Mouse (Mus musculus) small intestine, adult 2 months (tissue): ENCODE measurements around the gene Rec114. TPM values are rescaled to one million over a fixed set of nuclear protein-coding genes. Genes with fewer than 3 reads are reported as not detected.

ENCODE experiments used
- H3K27ac ChIP-seq: fragments of 200-500 bp; 2 replicates; pipeline ENCODE4 v1.5.1; 2012; ENCODE audit warnings: low read depth, low read length, control low read depth, inconsistent platforms; ENCODE audit not compliant: insufficient read depth
- H3K27me3 ChIP-seq: fragments of 200-500 bp; 2 replicates; pipeline ENCODE4 v1.6.1; 2012; ENCODE audit warnings: mild to moderate bottlenecking, moderate library complexity, low read length, inconsistent platforms; ENCODE audit not compliant: control insufficient read depth, insufficient read depth
- H3K36me3 ChIP-seq: fragments of 200-500 bp; 2 replicates; pipeline ENCODE4 v1.6.1; 2012; ENCODE audit warnings: mild to moderate bottlenecking, low read length, control low read depth, inconsistent platforms; ENCODE audit not compliant: control insufficient read depth, insufficient read depth
- H3K4me1 ChIP-seq: fragments of 200-500 bp; 2 replicates; pipeline ENCODE4 v1.6.1; 2012; ENCODE audit warnings: low read length, inconsistent platforms, mixed read lengths; ENCODE audit not compliant: control insufficient read depth, insufficient read depth, insufficient read length
- H3K4me3 ChIP-seq: fragments of 200-500 bp; 2 replicates; pipeline ENCODE4 v1.5.1; 2012; ENCODE audit warnings: low read depth, mild to moderate bottlenecking, control low read depth, inconsistent platforms, low read length, moderate library complexity
- CTCF ChIP-seq: fragments of 200-500 bp; IDR thresholded peaks from 2 replicates; pipeline ENCODE4 v1.5.1; 2012; ENCODE audit warnings: low read depth, mild to moderate bottlenecking, control low read depth, inconsistent platforms, low read length, moderate library complexity, mixed read lengths; ENCODE audit not compliant: insufficient replicate concordance, insufficient read length; ENCODE audit errors: extremely low read depth
- POLR2A ChIP-seq: fragments of 200-500 bp; IDR thresholded peaks from 2 replicates; pipeline ENCODE4 v1.6.1; 2012; ENCODE audit warnings: low read depth, mild to moderate bottlenecking, control low read depth, inconsistent platforms, low read length, moderate library complexity
- WGBS: fragments of 180-500 bp; shearing (Covaris S2); methylation state at CpG from one replicate; pipeline ENCODE4 v1.1.7; 2018; 5-methylcytosine and 5-hydroxymethylcytosine counted together
- polyA plus RNA-seq: library from polyadenylated mRNA; depleted of rRNA; stranded (reverse); fragments of >200 nt; gene quantifications from 2 replicates; pipeline ENCODE4 v1.2.3, GENCODE M21; 2012

Rec114 gene
- polyA plus RNA-seq, 1 experiment, result not detected

GRCm38 (mm10) chr9:58681411-58681810, 62.4 kb downstream of the Rec114 start:
- Histone ChIP-seq H3K4me3 (no peak overlapping the region), H3K4me1 (no peaks in the 10 kb centered on the region), H3K27ac (no peak overlapping the region), H3K36me3 (no peaks in the 10 kb centered on the region), H3K27me3 (no peaks in the 10 kb centered on the region)
- 48% methylated on average over 2 of the region's 2 CpGs for WGBS
- TF ChIP-seq CTCF (no peak), POLR2A (no peak)

DNA sequence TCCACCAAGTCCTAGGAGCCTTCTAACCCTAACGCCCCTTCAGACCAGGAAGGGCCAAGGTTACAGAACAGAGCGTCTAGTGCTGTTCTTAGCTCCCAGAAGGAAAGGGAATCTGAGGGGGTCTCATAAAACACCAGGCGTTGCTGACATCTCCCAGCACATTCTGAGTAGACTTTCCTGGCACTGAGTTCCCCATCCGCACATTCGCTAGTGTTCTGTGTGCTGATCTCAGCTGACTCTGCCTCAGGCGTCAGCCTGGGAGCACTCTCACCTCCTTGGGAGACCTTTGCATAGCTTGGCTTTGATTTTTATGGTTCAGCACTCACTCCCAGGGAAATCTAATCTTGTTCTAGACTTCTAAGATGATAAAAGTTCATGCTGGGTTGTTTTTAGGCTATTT, 68.4 kb downstream of the Rec114 start:
- Histone ChIP-seq H3K27ac (no peak overlapping the region), H3K4me3 (no peak overlapping the region), H3K36me3 (no peaks in the 10 kb centered on the region), H3K4me1 (no peaks in the 10 kb centered on the region), H3K27me3 (no peaks in the 10 kb centered on the region)
- 50% methylated on average over 6 of the region's 6 CpGs for WGBS
- TF ChIP-seq POLR2A (no peak), CTCF (no peak)

GRCm38 (mm10) chr9:58674736-58675135, 69.0 kb downstream of the Rec114 start:
- Histone ChIP-seq H3K4me3 (no peak overlapping the region), H3K36me3 (no peaks in the 10 kb centered on the region), H3K27me3 (no peaks in the 10 kb centered on the region), H3K27ac (no peak overlapping the region), H3K4me1 (no peaks in the 10 kb centered on the region)
- TF ChIP-seq CTCF, result no peak
- TF ChIP-seq POLR2A, result no peak
- 79% methylated on average over 11 of the region's 11 CpGs for WGBS

DNA sequence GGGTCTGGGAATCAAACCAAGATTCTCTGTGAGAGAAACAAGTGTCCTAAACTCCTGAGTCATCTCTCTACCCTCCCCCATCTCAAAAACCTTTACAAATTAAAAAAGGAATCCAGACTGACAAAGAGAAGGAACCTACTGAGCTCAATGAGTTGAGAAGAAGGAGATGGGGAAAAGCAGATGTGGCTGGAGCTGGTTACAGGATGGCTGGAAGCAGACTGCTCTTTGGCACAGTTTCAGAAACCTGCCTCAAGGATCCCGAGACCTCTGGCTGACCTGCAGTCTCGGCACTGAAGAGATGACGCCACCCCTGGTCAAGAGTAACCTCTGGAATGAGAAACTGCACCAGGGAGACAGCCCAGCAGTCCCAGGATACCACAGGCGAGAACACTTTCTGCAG, 71.3 kb downstream of the Rec114 start:
- 41% methylated on average over 4 of the region's 4 CpGs for WGBS
- no peak for TF ChIP-seq POLR2A
- TF ChIP-seq CTCF, result no peak
- H3K27ac ChIP-seq, result no peak overlapping the region

DNA sequence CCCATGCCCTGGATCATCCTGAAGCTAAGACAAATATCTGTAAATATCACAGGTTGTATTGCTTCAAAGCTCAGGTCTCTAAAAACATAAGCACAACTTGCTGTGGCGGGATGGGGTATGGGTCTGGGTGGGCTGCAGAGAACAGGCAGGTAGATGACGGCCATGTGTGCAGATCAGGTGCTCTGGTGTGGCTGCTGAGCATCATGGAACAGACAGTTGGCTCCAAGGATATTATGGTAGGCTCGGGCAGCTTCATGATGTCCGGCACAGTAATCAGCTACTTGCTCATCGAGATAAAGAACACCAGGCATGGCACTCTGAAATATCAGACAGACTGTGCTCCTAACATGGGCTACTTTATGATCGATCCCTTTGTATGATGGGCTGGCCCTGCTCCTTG, 73.9 kb downstream of the Rec114 start:
- no peak overlapping the region for H3K4me3 ChIP-seq
- no peaks in the 10 kb centered on the region for H3K4me1 ChIP-seq
- no peak overlapping the region for H3K27ac ChIP-seq
- H3K36me3 ChIP-seq, result peaks cover 5% of the 10 kb centered on the region
- TF ChIP-seq CTCF (no peak), POLR2A (no peak)
- H3K27me3 ChIP-seq, result no peaks in the 10 kb centered on the region
- 84% methylated on average over 6 of the region's 6 CpGs for WGBS

More for the DNA sequence above, 71.3 kb downstream of the Rec114 start:
- H3K4me1 ChIP-seq, result no peaks in the 10 kb centered on the region
- H3K36me3 ChIP-seq, result no peaks in the 10 kb centered on the region
- H3K27me3 ChIP-seq, result no peaks in the 10 kb centered on the region
- no peak overlapping the region for H3K4me3 ChIP-seq

DNA sequence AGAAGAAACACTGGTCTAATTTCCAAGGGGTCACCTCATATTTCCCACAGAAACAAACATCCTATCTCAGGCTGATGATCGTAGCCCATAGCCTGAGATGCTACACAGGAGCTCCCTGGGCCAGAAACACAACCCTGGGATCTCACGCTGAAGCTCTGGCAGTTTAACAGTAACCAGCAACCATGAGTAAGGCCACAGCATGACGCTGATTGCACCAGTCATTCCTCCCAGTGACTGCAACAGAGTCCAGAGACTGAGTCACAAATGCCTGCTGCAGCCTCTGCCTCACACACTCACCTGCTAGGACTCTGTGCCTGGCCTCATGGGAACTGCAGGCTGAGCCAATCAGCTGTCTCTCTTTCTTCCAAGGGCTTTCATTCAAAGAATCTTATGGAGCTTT, 74.7 kb downstream of the Rec114 start:
- Histone ChIP-seq H3K27ac (no peak overlapping the region), H3K4me1 (no peaks in the 10 kb centered on the region), H3K4me3 (no peak overlapping the region), H3K36me3 (peaks cover 8% of the 10 kb centered on the region), H3K27me3 (no peaks in the 10 kb centered on the region)
- no peak for TF ChIP-seq POLR2A
- no peak for TF ChIP-seq CTCF
- 63% methylated on average over 3 of the region's 3 CpGs for WGBS

- Histone ChIP-seq H3K4me3 (no peak overlapping the region), H3K27ac (no peak overlapping the region), H3K36me3 (peaks cover 8% of the 10 kb centered on the region), H3K4me1 (no peaks in the 10 kb centered on the region), H3K27me3 (no peaks in the 10 kb centered on the region)
- 87% methylated on average over 3 of the region's 3 CpGs for WGBS
- TF ChIP-seq POLR2A (no peak), CTCF (no peak)
Measured at GRCm38 (mm10) chr9:58668171-58668570, 75.6 kb downstream of the Rec114 start.

DNA sequence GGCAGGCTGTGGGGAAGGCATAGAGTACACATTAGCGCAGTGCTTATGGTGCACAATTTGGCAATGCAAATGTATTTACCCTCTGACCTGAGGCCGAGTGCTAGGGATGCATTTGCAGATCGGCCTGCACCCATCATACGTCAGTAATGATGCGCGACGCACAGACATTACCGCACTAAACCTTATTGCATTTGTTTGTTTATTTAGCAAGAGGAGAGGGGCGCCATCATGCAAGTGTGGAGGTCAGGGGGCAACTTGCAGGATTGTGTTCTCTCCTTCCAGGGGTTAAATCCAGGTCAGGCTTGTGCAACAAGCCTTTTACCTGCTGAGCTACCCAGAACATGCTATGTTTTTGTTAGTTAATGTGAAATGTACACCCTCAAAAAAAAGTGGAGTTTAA, 76.5 kb downstream of the Rec114 start:
- TF ChIP-seq POLR2A (no peak), CTCF (no peak)
- peaks cover 9% of the 10 kb centered on the region for H3K36me3 ChIP-seq
- no peaks in the 10 kb centered on the region for H3K4me1 ChIP-seq
- WGBS, result 85% methylated on average over 9 of the region's 9 CpGs
- H3K27ac ChIP-seq, result no peak overlapping the region
- no peaks in the 10 kb centered on the region for H3K27me3 ChIP-seq
- H3K4me3 ChIP-seq, result no peak overlapping the region
